In the genomic region with DNA sequence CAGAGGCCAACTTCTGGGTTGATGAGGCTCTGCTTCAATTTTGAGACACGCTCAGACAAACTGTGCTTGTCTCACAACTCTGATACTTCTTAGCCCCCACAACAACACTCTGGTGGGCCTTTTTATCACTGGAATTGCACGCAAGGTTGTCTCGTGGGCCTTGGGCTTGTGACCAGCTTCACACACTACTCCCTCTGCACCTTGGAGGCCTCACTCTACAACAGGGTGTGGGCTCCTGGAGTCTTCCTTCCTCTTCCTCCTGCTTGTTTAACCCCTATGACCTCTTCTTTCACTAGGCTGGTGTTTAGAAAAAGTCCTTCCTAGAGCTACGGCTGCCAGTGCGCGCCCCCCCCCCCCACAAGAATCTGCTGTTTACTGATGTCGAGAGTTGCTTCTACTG, we compare ENCODE assay signal across 24 mouse cellular contexts. TPM values are rescaled to one million over a fixed set of nuclear protein-coding genes. Genes with fewer than 3 reads are reported as not detected.
DNase-seq lines count a peak whose midpoint lies in the region; ATAC-seq and TF ChIP-seq lines count a peak whose summit lies in the region.
"Had no signal": no experiment of that assay in that cellular context is flagged by ENCODE, and none has a peak within 500 bp of the region (broad histone marks: within the 10 kb centered on the region; RNA-seq: fewer than 3 reads in every experiment).

No protein-coding gene starts in this region.

- H3K9ac ChIP-seq in stomach, embryonic 16.5 days (ENCODE audit: low read length): no peak overlapping the region
- H3K9ac ChIP-seq in stomach, postnatal 0 days (ENCODE audit: low read length): no peak overlapping the region
- no peak overlapping the region for H3K9ac ChIP-seq in intestine, embryonic 16.5 days (ENCODE audit: low read depth, low read length)
- H3K9ac ChIP-seq: forebrain, embryonic 13.5 days; hindbrain, embryonic 14.5 days had no signal

- intact Hi-C loops in heart, postnatal 10 days (cut with DNase I): no loop called here

- no peak overlapping the region for H3K4me3 ChIP-seq in stomach, embryonic 16.5 days (replicated peaks; ENCODE audit: low read length)
- no peak overlapping the region for H3K4me3 ChIP-seq in stomach, postnatal 0 days (ENCODE audit: low read depth, low read length)
- no peak overlapping the region for H3K4me3 ChIP-seq in intestine, embryonic 16.5 days (ENCODE audit: low read length)
- H3K4me3 ChIP-seq: forebrain, embryonic 10.5 days; forebrain, embryonic 13.5 days; heart, adult 2 months had no signal

- ATAC-seq in stomach, embryonic 16.5 days (ENCODE audit: insufficient read depth, low FRiP score): no peak
- no peak for ATAC-seq in stomach, postnatal 0 days (ENCODE audit: low FRiP score, low TSS enrichment)
- no peak; the same call in 1 of the 2 replicates for ATAC-seq in intestine, embryonic 16.5 days
- ATAC-seq: CD4-positive, CD25-positive, alpha-beta regulatory T cell, adult 4 months; forebrain, embryonic 13.5 days; forebrain, embryonic 16.5 days; hindbrain, postnatal 0 days; inflammation-experienced regulatory T-cells, adult 6 months had no signal

- WGBS in stomach, embryonic 16.5 days: 39% methylated on average over 7 of the region's 7 CpGs
- 35% methylated on average over 7 of the region's 7 CpGs for WGBS in stomach, postnatal 0 days
- 40% methylated on average over 7 of the region's 7 CpGs for WGBS in intestine, embryonic 16.5 days

- no peak for TF ChIP-seq EP300 in stomach, postnatal 0 days (optimal IDR thresholded peaks at IDR 0.05)

- 0 out of 2 replicates have a peak overlapping the region, but pooled peaks have one; percentile 20 for H3K27ac ChIP-seq in stomach, embryonic 16.5 days (ENCODE audit: low read length)
- no peak overlapping the region for H3K27ac ChIP-seq in stomach, postnatal 0 days (replicated peaks)
- H3K27ac ChIP-seq in intestine, embryonic 16.5 days (ENCODE audit: low read length): peak overlapping the region; percentile 38
- H3K27ac ChIP-seq: forebrain, embryonic 10.5 days; forebrain, embryonic 13.5 days; hindbrain, embryonic 14.5 days; hindbrain, postnatal 0 days had no signal

- TF ChIP-seq CTCF in stomach, postnatal 0 days (IDR thresholded peaks at IDR 0.05; ENCODE audit: low read depth): no peak

- no peak overlapping the region for H3K4me2 ChIP-seq in stomach, embryonic 16.5 days (ENCODE audit: low read depth, low read length)
- H3K4me2 ChIP-seq in stomach, postnatal 0 days (replicated peaks; ENCODE audit: low read depth): no peak overlapping the region
- H3K4me2 ChIP-seq in intestine, embryonic 16.5 days (ENCODE audit: low read depth, low read length): no peak overlapping the region
- H3K4me2 ChIP-seq: forebrain, embryonic 13.5 days; heart, embryonic 11.5 days; hindbrain, embryonic 14.5 days had no signal

- DNase-seq in heart, adult 11 months: peak; percentile 92
- DNase-seq in heart, postnatal 10 days: no peak
- DNase-seq in stomach, postnatal 0 days (ENCODE audit: low spot score): no peak
- no peak for DNase-seq in right cerebral cortex, adult 18-20 months
- DNase-seq: adrenal gland, adult 8-10 months; adrenal gland, postnatal 36 days; cerebellum, adult 18-20 months; cerebellum, adult 9-10 months; gastrocnemius, postnatal 14 days; heart, adult 2 months; heart, postnatal 36 days had no signal

- no peaks in the 10 kb centered on the region for H3K27me3 ChIP-seq in stomach, embryonic 16.5 days (ENCODE audit: control insufficient read depth, insufficient read depth, low read length)
- no peaks in the 10 kb centered on the region for H3K27me3 ChIP-seq in stomach, postnatal 0 days (ENCODE audit: control insufficient read depth, insufficient read depth, low read length)
- H3K27me3 ChIP-seq in intestine, embryonic 16.5 days (replicated peaks; ENCODE audit: control insufficient read depth, insufficient read depth, low read length): no peaks in the 10 kb centered on the region

- H3K36me3 ChIP-seq in stomach, embryonic 16.5 days (ENCODE audit: control insufficient read depth, insufficient read depth, low read length): no peaks in the 10 kb centered on the region
- H3K36me3 ChIP-seq in stomach, postnatal 0 days (ENCODE audit: control insufficient read depth, insufficient read depth, low read length): no peaks in the 10 kb centered on the region
- H3K36me3 ChIP-seq in intestine, embryonic 16.5 days (ENCODE audit: control insufficient read depth, insufficient read depth, low read length): no peaks in the 10 kb centered on the region
- H3K36me3 ChIP-seq: forebrain, embryonic 10.5 days had no signal

- H3K9me3 ChIP-seq in stomach, embryonic 16.5 days (replicated peaks; ENCODE audit: control insufficient read depth, low read length): no peaks in the 10 kb centered on the region
- H3K9me3 ChIP-seq in stomach, postnatal 0 days (ENCODE audit: control insufficient read depth, low read length): no peaks in the 10 kb centered on the region
- H3K9me3 ChIP-seq in intestine, embryonic 16.5 days (ENCODE audit: control insufficient read depth, low read length): no peaks in the 10 kb centered on the region
- H3K9me3 ChIP-seq: forebrain, embryonic 10.5 days; forebrain, embryonic 13.5 days had no signal

- H3K4me1 ChIP-seq in stomach, embryonic 16.5 days (ENCODE audit: control insufficient read depth, insufficient read depth, low read length): peaks cover 14% of the 10 kb centered on the region; the same call in 1 of the 2 replicates
- no peaks in the 10 kb centered on the region for H3K4me1 ChIP-seq in stomach, postnatal 0 days (replicated peaks; ENCODE audit: control insufficient read depth, insufficient read depth)
- peaks cover 22% of the 10 kb centered on the region for H3K4me1 ChIP-seq in intestine, embryonic 16.5 days (ENCODE audit: control insufficient read depth, insufficient read depth, low read length)

RNA-seq across cellular contexts. Expression of gene Adcy4, which starts 7.2 kb away (rescaled TPM):
- 10 to 100 TPM; 21.1 to 21.9 TPM for total RNA-seq in heart, postnatal 10 days (2021)
- 7.7 and 8.2 TPM in 2 replicates for polyA plus RNA-seq in stomach, embryonic 16.5 days (2015; fragmentation: Nextera tagmentation; extraction: Ambion mirVana)
- 2.3 and 2.5 TPM in 2 replicates for polyA plus RNA-seq in stomach, postnatal 0 days (2015; fragmentation: Nextera tagmentation; extraction: Ambion mirVana)
- 6.5 and 6.6 TPM in 2 replicates for polyA plus RNA-seq in intestine, embryonic 16.5 days (2015; fragmentation: Nextera tagmentation; extraction: Ambion mirVana)

RNA-seq across cellular contexts. Expression of gene Ltb4r1, which starts 10.9 kb away (rescaled TPM):
- under 1 TPM; 0.67 to 0.74 TPM for total RNA-seq in heart, postnatal 10 days (2021)
- polyA plus RNA-seq in stomach, embryonic 16.5 days (2015; fragmentation: Nextera tagmentation; extraction: Ambion mirVana): 2.4 and 4.8 TPM in 2 replicates
- polyA plus RNA-seq in stomach, postnatal 0 days (2015; fragmentation: Nextera tagmentation; extraction: Ambion mirVana): 1.8 TPM in 2 replicates
- 1.0 and 1.1 TPM in 2 replicates for polyA plus RNA-seq in intestine, embryonic 16.5 days (2015; fragmentation: Nextera tagmentation; extraction: Ambion mirVana)
- polyA plus RNA-seq: embryonic facial prominence, embryonic 11.5 days; forebrain, embryonic 13.5 days; hindbrain, embryonic 11.5 days; hindbrain, embryonic 14.5 days had no signal

RNA-seq across cellular contexts. Expression of gene Ripk3, which starts 12.0 kb away (rescaled TPM):
- 1 to 10 TPM; 6.6 to 9.7 TPM for total RNA-seq in heart, postnatal 10 days (2021)
- 32.7 and 34.4 TPM in 2 replicates for polyA plus RNA-seq in stomach, embryonic 16.5 days (2015; fragmentation: Nextera tagmentation; extraction: Ambion mirVana)
- 8.7 and 13.2 TPM in 2 replicates for polyA plus RNA-seq in stomach, postnatal 0 days (2015; fragmentation: Nextera tagmentation; extraction: Ambion mirVana)
- 51.2 and 55.8 TPM in 2 replicates for polyA plus RNA-seq in intestine, embryonic 16.5 days (2015; fragmentation: Nextera tagmentation; extraction: Ambion mirVana)

RNA-seq across cellular contexts. Expression of gene Ltb4r2, which starts 15.5 kb away (rescaled TPM):
- total RNA-seq in heart, postnatal 10 days (2021): under 1 TPM in 1 of 2 experiments, not detected in 1; 0.10 TPM
- polyA plus RNA-seq in stomach, embryonic 16.5 days (2015; fragmentation: Nextera tagmentation; extraction: Ambion mirVana): 0.71 and 0.81 TPM in 2 replicates
- 3.2 and 3.8 TPM in 2 replicates for polyA plus RNA-seq in stomach, postnatal 0 days (2015; fragmentation: Nextera tagmentation; extraction: Ambion mirVana)
- polyA plus RNA-seq in intestine, embryonic 16.5 days (2015; fragmentation: Nextera tagmentation; extraction: Ambion mirVana): 0.35 and 0.82 TPM in 2 replicates
- total RNA-seq: adrenal gland, postnatal 36 days; gastrocnemius, adult 18-20 months had no signal
- polyA plus RNA-seq: inflammation-experienced regulatory T-cells, adult 6 months had no signal

RNA-seq across cellular contexts. Expression of gene Cideb, which starts 18.5 kb away (rescaled TPM):
- total RNA-seq in heart, postnatal 10 days (2021): 1 to 10 TPM; 1.1 to 1.2 TPM
- 14.8 and 15.1 TPM in 2 replicates for polyA plus RNA-seq in stomach, embryonic 16.5 days (2015; fragmentation: Nextera tagmentation; extraction: Ambion mirVana)
- polyA plus RNA-seq in stomach, postnatal 0 days (2015; fragmentation: Nextera tagmentation; extraction: Ambion mirVana): 12.3 and 13.6 TPM in 2 replicates
- 118 and 152 TPM in 2 replicates for polyA plus RNA-seq in intestine, embryonic 16.5 days (2015; fragmentation: Nextera tagmentation; extraction: Ambion mirVana)
- total RNA-seq: gastrocnemius, adult 18-20 months; gastrocnemius, postnatal 14 days had no signal
- polyA plus RNA-seq: CD4-positive, CD25-positive, alpha-beta regulatory T cell, adult 4 months; forebrain, embryonic 16.5 days; hindbrain, embryonic 11.5 days; hindbrain, embryonic 14.5 days; inflammation-experienced regulatory T-cells, adult 6 months had no signal
